ENCODE assay signal across 24 mouse cellular contexts in genomic region chr7:130168296-130168695, GRCm38 (mm10).
DNase-seq lines count a peak whose midpoint lies in the region; ATAC-seq and TF ChIP-seq lines count a peak whose summit lies in the region.
"Had no signal": no experiment of that assay in that cellular context is flagged by ENCODE, and none has a peak within 500 bp of the region (broad histone marks: within the 10 kb centered on the region; RNA-seq: fewer than 3 reads in every experiment).

No protein-coding gene starts in this region.

- no peak; the same call in 1 of the 2 replicates for ATAC-seq in forebrain, embryonic 14.5 days
- no peak for ATAC-seq in forebrain, postnatal 0 days
- ATAC-seq in lung, embryonic 15.5 days (ENCODE audit: borderline replicate concordance, extremely low read depth, low FRiP score, low TSS enrichment) = no peak
- ATAC-seq: CD4-positive, CD25-positive, alpha-beta regulatory T cell, adult 4 months; forebrain, embryonic 16.5 days; midbrain, embryonic 15.5 days had no signal

- peaks cover 53% of the 10 kb centered on the region for H3K36me3 ChIP-seq in forebrain, embryonic 14.5 days (ENCODE audit: control insufficient read depth, insufficient read depth, low read length)
- H3K36me3 ChIP-seq in forebrain, postnatal 0 days (ENCODE audit: insufficient read depth) = peaks cover 3% of the 10 kb centered on the region; the same call in 1 of the 2 replicates
- H3K36me3 ChIP-seq in lung, embryonic 15.5 days = peaks cover 48% of the 10 kb centered on the region

- no peak for TF ChIP-seq CTCF in forebrain, postnatal 0 days (IDR thresholded peaks at IDR 0.05; ENCODE audit: low read depth)
- no peak for TF ChIP-seq CTCF in lung, adult 2 months (IDR thresholded peaks at IDR 0.05; ENCODE audit: insufficient read depth, low read length)

- H3K4me1 ChIP-seq in forebrain, embryonic 14.5 days (ENCODE audit: control insufficient read depth, insufficient read depth, low read length) = peaks cover 17% of the 10 kb centered on the region
- no peaks in the 10 kb centered on the region for H3K4me1 ChIP-seq in forebrain, postnatal 0 days (ENCODE audit: insufficient read depth)
- peaks cover 64% of the 10 kb centered on the region for H3K4me1 ChIP-seq in lung, embryonic 15.5 days
- H3K4me1 ChIP-seq in lung, adult 2 months (ENCODE audit: control insufficient read depth, insufficient read depth, low read length) = no peaks in the 10 kb centered on the region
- H3K4me1 ChIP-seq: midbrain, embryonic 15.5 days had no signal

- H3K9me3 ChIP-seq in forebrain, embryonic 14.5 days (replicated peaks; ENCODE audit: control insufficient read depth, low read length) = no peaks in the 10 kb centered on the region
- no peaks in the 10 kb centered on the region for H3K9me3 ChIP-seq in forebrain, postnatal 0 days (ENCODE audit: low read length)
- H3K9me3 ChIP-seq in lung, embryonic 15.5 days = no peaks in the 10 kb centered on the region
- H3K9me3 ChIP-seq: heart, embryonic 13.5 days; midbrain, embryonic 15.5 days; neural tube, embryonic 13.5 days; stomach, embryonic 15.5 days had no signal

- H3K27ac ChIP-seq in forebrain, embryonic 14.5 days (ENCODE audit: low read depth, low read length) = no peak overlapping the region
- no peak overlapping the region for H3K27ac ChIP-seq in forebrain, postnatal 0 days (ENCODE audit: low read depth, low read length)
- H3K27ac ChIP-seq in lung, embryonic 15.5 days = peak overlapping the region; percentile 65
- H3K27ac ChIP-seq: heart, embryonic 13.5 days; midbrain, embryonic 15.5 days; neural tube, embryonic 13.5 days had no signal

- TF ChIP-seq POLR2A in lung, adult 2 months (IDR thresholded peaks at IDR 0.05; ENCODE audit: borderline replicate concordance, extremely low read depth, low read depth, low read length) = no peak

- H3K27me3 ChIP-seq in forebrain, embryonic 14.5 days (replicated peaks; ENCODE audit: control insufficient read depth, insufficient read depth, low read length) = no peaks in the 10 kb centered on the region
- no peaks in the 10 kb centered on the region for H3K27me3 ChIP-seq in forebrain, postnatal 0 days (ENCODE audit: insufficient read depth, low read length)
- no peaks in the 10 kb centered on the region for H3K27me3 ChIP-seq in lung, embryonic 15.5 days
- H3K27me3 ChIP-seq: heart, embryonic 13.5 days; neural tube, embryonic 13.5 days; stomach, embryonic 15.5 days had no signal

- 15% methylated on average over 12 of the region's 12 CpGs for WGBS in forebrain, embryonic 14.5 days
- WGBS in forebrain, postnatal 0 days = 29% methylated on average over 12 of the region's 12 CpGs
- WGBS in lung, embryonic 15.5 days = 60% methylated on average over 12 of the region's 12 CpGs
- 75% methylated on average over 12 of the region's 12 CpGs for WGBS in lung, adult 2 months

- no peak overlapping the region for H3K9ac ChIP-seq in forebrain, embryonic 14.5 days (ENCODE audit: low read length)
- no peak overlapping the region for H3K9ac ChIP-seq in forebrain, postnatal 0 days
- H3K9ac ChIP-seq in lung, embryonic 15.5 days = no peak overlapping the region
- H3K9ac ChIP-seq: heart, embryonic 13.5 days; midbrain, embryonic 15.5 days; neural tube, embryonic 13.5 days; stomach, embryonic 15.5 days had no signal

- no peak overlapping the region for H3K4me2 ChIP-seq in forebrain, embryonic 14.5 days (ENCODE audit: low read length)
- H3K4me2 ChIP-seq in forebrain, postnatal 0 days (ENCODE audit: low read depth) = no peak overlapping the region
- no peak overlapping the region for H3K4me2 ChIP-seq in lung, embryonic 15.5 days
- H3K4me2 ChIP-seq: heart, embryonic 13.5 days; midbrain, embryonic 15.5 days; neural tube, embryonic 13.5 days; stomach, embryonic 15.5 days had no signal

- H3K4me3 ChIP-seq in forebrain, embryonic 14.5 days (ENCODE audit: low read depth, low read length) = no peak overlapping the region
- H3K4me3 ChIP-seq in forebrain, postnatal 0 days (ENCODE audit: low read depth, low read length) = no peak overlapping the region
- no peak overlapping the region for H3K4me3 ChIP-seq in lung, embryonic 15.5 days
- no peak overlapping the region for H3K4me3 ChIP-seq in lung, adult 2 months (replicated peaks; ENCODE audit: extremely low read depth, low read depth, low read length)
- H3K4me3 ChIP-seq: heart, embryonic 13.5 days; midbrain, embryonic 15.5 days; myocyte; neural tube, embryonic 13.5 days; stomach, embryonic 15.5 days had no signal

- DNase-seq in forebrain, embryonic 14.5 days (ENCODE audit: low spot score) = peak; percentile 32
- DNase-seq in forebrain, postnatal 0 days = no peak
- DNase-seq in lung, adult 2 months = no peak
- DNase-seq in retina, postnatal 1 day = peak; percentile 12
- no peak for DNase-seq in retina, embryonic 14.5 days (ENCODE audit: low spot score)
- DNase-seq in ovary, postnatal 14 days (ENCODE audit: low spot score) = no peak
- DNase-seq in adrenal gland, adult 8-10 months = no peak
- DNase-seq: adrenal gland, postnatal 25 days; cerebellum, adult 11 months; cerebellum, postnatal 10 days; gastrocnemius, postnatal 14 days; heart, adult 18-20 months; heart, postnatal 14 days; kidney, adult 18-20 months; kidney, postnatal 4 days; thymus, postnatal 36 days had no signal

Comparison
In these comparisons a context has a peak if more than half of its experiments do, and no peak if none do; other contexts are left out.
1. DNase-seq: peak in forebrain, embryonic 14.5 days (single experiment) and retina, postnatal 1 day (single experiment); none in forebrain, postnatal 0 days (single experiment), lung, adult 2 months (single experiment), retina, embryonic 14.5 days (single experiment), ovary, postnatal 14 days (single experiment) and adrenal gland, adult 8-10 months (single experiment).